Mouse (Mus musculus): Measurements from ENCODE around the gene Galns. TPM values are rescaled to one million over a fixed set of nuclear protein-coding genes. Genes with fewer than 3 reads are reported as not detected.

The Galns gene
- total RNA-seq (2023) = 10 to 100 TPM; 10.7 to 11.5 TPM

GRCm38 (mm10) chr8:122611295-122612133 is at the start of gene Galns, which contains the start of gene Trappc2l:
Gene Galns (minus strand): TSS chr8:122611463.
Gene Trappc2l (plus strand): TSS chr8:122611640.

GRCm38 (mm10) chr8:122622727-122623126 is 11.5 kb upstream of the Galns start, which contains the start of gene Pabpn1l:
Gene Pabpn1l (minus strand): TSS chr8:122622739.

DNA sequence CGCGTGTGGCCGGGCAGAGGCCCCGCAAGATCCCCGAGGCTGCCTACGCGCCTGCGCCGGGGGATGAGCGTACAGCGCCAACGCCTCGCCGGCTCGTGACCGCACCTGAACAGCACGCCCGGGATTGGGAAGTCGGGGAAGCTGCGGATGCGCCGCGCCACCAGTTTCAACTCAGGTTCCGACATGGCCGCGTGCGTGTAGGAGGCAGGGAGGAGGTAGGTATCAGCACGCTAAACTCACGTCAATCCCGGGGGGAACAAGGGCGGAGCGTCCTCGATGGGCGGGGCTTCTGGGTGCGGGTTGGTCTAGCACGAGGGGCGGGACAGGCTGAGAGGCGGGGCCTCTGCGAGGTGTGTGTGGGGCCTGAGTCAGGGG is 34.6 kb downstream of the Galns start, which contains the start of gene Aprt:
Gene Aprt (minus strand): TSS at position 262 of the 375 bp plus-strand sequence.

DNA sequence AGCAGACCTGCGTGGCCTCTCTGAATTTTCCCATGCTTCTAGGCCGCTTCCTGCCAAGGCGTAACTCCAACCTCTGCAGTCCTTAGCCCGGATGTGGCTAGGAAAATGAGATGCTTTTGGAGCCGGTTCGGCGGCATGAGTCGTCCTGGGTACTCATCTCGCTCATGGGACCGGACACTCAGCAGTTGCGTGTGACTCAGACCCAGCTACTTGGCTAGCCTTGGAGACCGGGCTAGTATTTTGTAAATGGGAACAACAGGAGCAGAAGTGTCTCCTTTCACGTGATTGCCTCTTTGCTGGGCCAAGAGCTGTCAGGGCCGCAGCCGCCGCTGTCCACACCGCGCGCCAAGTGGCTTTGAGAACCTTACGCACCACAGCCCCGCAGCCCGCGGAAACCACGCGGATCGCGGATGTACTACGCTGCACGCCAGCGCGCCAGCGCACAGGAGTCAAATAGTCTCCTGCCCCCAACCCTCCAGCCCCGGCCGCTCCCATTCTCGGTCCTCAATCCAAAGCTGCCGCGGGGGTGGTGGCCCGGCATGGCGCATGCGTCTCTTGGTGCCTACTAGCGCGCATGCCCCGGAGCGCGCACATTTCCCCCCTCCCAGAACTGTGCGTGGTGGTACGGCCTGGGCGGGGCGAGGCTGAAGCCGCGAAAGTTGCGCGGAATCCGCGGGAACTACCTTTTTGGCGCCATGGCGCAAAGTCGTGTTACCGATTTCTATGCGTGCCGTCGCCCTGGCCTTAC is 43.7 kb downstream of the Galns start, which contains the start of gene Cdt1:
Gene Cdt1 (plus strand): TSS at position 655 of the 748 bp plus-strand sequence.

DNA sequence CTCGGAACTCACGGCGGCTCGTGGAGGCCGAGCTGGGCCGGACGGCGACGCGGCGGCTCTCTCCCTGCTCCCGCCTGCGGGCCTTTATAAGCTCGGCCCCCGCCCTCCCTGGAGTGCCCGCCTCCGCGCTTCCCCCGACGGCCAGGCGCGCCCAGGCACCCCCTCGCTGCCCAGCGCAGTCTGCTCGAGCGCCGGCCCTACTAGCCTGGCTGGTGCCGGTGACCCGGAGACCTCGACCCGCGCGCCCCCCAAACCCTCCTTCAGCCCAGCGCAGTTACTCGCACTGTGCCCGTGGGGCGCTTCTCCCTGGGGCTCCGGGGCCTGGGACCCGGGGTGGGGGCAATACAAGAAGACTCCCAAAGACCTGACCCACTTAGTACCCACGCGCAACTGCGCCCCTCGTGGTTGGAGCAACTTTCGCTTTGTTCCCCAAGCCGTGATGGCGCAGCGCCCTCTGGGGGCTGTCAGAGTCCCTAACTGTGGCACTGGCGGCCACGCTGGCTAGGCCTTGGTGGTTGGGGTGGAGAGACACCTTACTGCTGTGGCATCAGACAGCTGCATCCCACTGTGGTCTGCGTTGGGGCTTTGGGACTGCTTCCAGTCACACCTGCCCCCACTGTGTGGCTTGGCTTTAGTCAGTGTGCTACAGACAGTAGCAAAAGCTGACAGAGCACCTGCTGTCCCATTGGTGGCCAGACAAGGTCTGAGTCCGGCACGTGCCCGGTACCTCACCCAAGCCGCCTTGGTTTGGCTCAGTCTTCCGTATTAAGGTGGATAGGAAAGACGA is 59.8 kb downstream of the Galns start, which contains the start of gene Piezo1:
Gene Piezo1 (minus strand): TSS at position 65 of the 787 bp plus-strand sequence.

Other genes starting within 250 kb of the Galns start
- gene Zc3h18, start 234.9 kb downstream of the Galns start, total RNA-seq (2023) = 100 to 1,000 TPM in 1 of 2 experiments, 10 to 100 TPM in 1; 99.5 to 108 TPM
- gene Il17c, start 189.4 kb downstream of the Galns start, total RNA-seq (2023) = 1 to 10 TPM in 1 of 2 experiments, not detected in 1; 1.1 TPM
- 100 to 1,000 TPM; 150 to 183 TPM for gene Cyba, start 178.5 kb downstream of the Galns start, total RNA-seq (2023)
- 10 to 100 TPM; 12.1 to 14.2 TPM for gene Mvd, start 168.0 kb downstream of the Galns start, total RNA-seq (2023)
- 1 to 10 TPM; 6.2 to 6.9 TPM for gene Snai3, start 150.7 kb downstream of the Galns start, total RNA-seq (2023)
- 10 to 100 TPM; 91.9 to 98.7 TPM for gene Rnf166, start 135.4 kb downstream of the Galns start, total RNA-seq (2023)
- gene Ctu2, start 135.3 kb downstream of the Galns start, total RNA-seq (2023) = 10 to 100 TPM; 58.5 to 59.7 TPM
- gene Piezo1, start 60.1 kb downstream of the Galns start, total RNA-seq (2023) = 10 to 100 TPM; 51.0 TPM
- gene Cdt1, start 43.4 kb downstream of the Galns start, total RNA-seq (2023) = 10 to 100 TPM; 72.0 to 78.6 TPM
- gene Aprt, start 34.6 kb downstream of the Galns start, total RNA-seq (2023) = 10 to 100 TPM; 78.5 to 82.2 TPM
- 10 to 100 TPM; 39.9 to 44.3 TPM for gene Trappc2l, start 177 bp upstream of the Galns start, total RNA-seq (2023)
- gene Pabpn1l, start 11.3 kb upstream of the Galns start, total RNA-seq (2023) = not detected
- 1 to 10 TPM; 2.8 to 4.6 TPM for gene Cbfa2t3, start 87.6 kb upstream of the Galns start, total RNA-seq (2023)
- 10 to 100 TPM; 11.2 to 11.9 TPM for gene Acsf3, start 164.0 kb upstream of the Galns start, total RNA-seq (2023)
- under 1 TPM in 1 of 2 experiments, not detected in 1; 0.20 TPM for gene Cdh15, start 236.5 kb upstream of the Galns start, total RNA-seq (2023)